Mouse (Mus musculus): ENCODE measurements around the gene Galnt7. TPM values are rescaled to one million over a fixed set of nuclear protein-coding genes. Genes with fewer than 3 reads are reported as not detected.
A peak's percentile ranks its signal among the peaks of the same experiment; 100 is the strongest.

The Galnt7 gene
- polyA plus RNA-seq, 1 experiment from 2014 or later: 3.8 TPM

GRCm38 (mm10) chr8:57651357-57651688 lies 1.5 kb downstream of the Galnt7 start:
- peaks cover 24% of the 10 kb centered on the region for H3K4me1 ChIP-seq (replicated peaks)
- no peaks in the 10 kb centered on the region for H3K36me3 ChIP-seq (replicated peaks)
- H3K27me3 ChIP-seq: no peaks in the 10 kb centered on the region
- H3K4me3 ChIP-seq (replicated peaks): peak overlapping the region; percentile 80
- H3K9ac ChIP-seq: peak overlapping the region; percentile 75
- H3K27ac ChIP-seq (replicated peaks): peak overlapping the region; percentile 80
- under 1% methylated on average over 8 of the region's 8 CpGs for WGBS (ENCODE audit: insufficient replicate concordance)
- peak overlapping the region; percentile 97 for H3K4me2 ChIP-seq
- no peak for ATAC-seq (ENCODE audit: insufficient read depth)
- no peaks in the 10 kb centered on the region for H3K9me3 ChIP-seq (replicated peaks)

GRCm38 (mm10) chr8:57650216-57650615 lies 2.6 kb downstream of the Galnt7 start:
- 63% methylated on average over 6 of the region's 6 CpGs for WGBS (ENCODE audit: insufficient replicate concordance)
- H3K4me2 ChIP-seq: no peak overlapping the region

GRCm38 (mm10) chr8:57647566-57647965 lies 5.3 kb downstream of the Galnt7 start:
- Histone ChIP-seq H3K36me3 (replicated peaks) (no peaks in the 10 kb centered on the region), H3K27ac (replicated peaks) (no peak overlapping the region), H3K27me3 (no peaks in the 10 kb centered on the region), H3K9ac (no peak overlapping the region), H3K9me3 (replicated peaks) (no peaks in the 10 kb centered on the region), H3K4me1 (replicated peaks) (peaks cover 20% of the 10 kb centered on the region), H3K4me3 (replicated peaks) (no peak overlapping the region), H3K4me2 (no peak overlapping the region)
- 20% methylated on average over 3 of the region's 3 CpGs for WGBS (ENCODE audit: insufficient replicate concordance)
- no peak for ATAC-seq (ENCODE audit: insufficient read depth)

More at GRCm38 (mm10) chr8:57650216-57650615, 2.6 kb downstream of the Galnt7 start:
- Histone ChIP-seq H3K27ac (replicated peaks) (no peak overlapping the region), H3K27me3 (no peaks in the 10 kb centered on the region), H3K9me3 (replicated peaks) (no peaks in the 10 kb centered on the region), H3K4me1 (replicated peaks) (peaks cover 24% of the 10 kb centered on the region), H3K4me3 (replicated peaks) (no peak overlapping the region), H3K9ac (no peak overlapping the region), H3K36me3 (replicated peaks) (no peaks in the 10 kb centered on the region)
- ATAC-seq (ENCODE audit: insufficient read depth): no peak

- Histone ChIP-seq H3K4me1 (replicated peaks) (peaks cover 11% of the 10 kb centered on the region), H3K9me3 (replicated peaks) (no peaks in the 10 kb centered on the region), H3K9ac (no peak overlapping the region), H3K27me3 (no peaks in the 10 kb centered on the region), H3K4me2 (no peak overlapping the region), H3K27ac (replicated peaks) (no peak overlapping the region), H3K4me3 (replicated peaks) (no peak overlapping the region), H3K36me3 (replicated peaks) (no peaks in the 10 kb centered on the region)
- 28% methylated on average over 6 of the region's 6 CpGs for WGBS (ENCODE audit: insufficient replicate concordance)
- ATAC-seq (ENCODE audit: insufficient read depth): no peak
Measured at GRCm38 (mm10) chr8:57644281-57644680, 8.6 kb downstream of the Galnt7 start.

- Histone ChIP-seq H3K4me1 (replicated peaks) (peaks cover 11% of the 10 kb centered on the region), H3K27ac (replicated peaks) (no peak overlapping the region), H3K9ac (no peak overlapping the region), H3K4me2 (no peak overlapping the region), H3K9me3 (replicated peaks) (no peaks in the 10 kb centered on the region), H3K27me3 (no peaks in the 10 kb centered on the region), H3K4me3 (replicated peaks) (no peak overlapping the region), H3K36me3 (replicated peaks) (no peaks in the 10 kb centered on the region)
- ATAC-seq (ENCODE audit: insufficient read depth): no peak
- 80% methylated on average over 5 of the region's 5 CpGs for WGBS (ENCODE audit: insufficient replicate concordance)
Measured at GRCm38 (mm10) chr8:57642722-57643121, 10.1 kb downstream of the Galnt7 start.

- ATAC-seq (ENCODE audit: insufficient read depth): no peak
- no peaks in the 10 kb centered on the region for H3K27me3 ChIP-seq
- H3K36me3 ChIP-seq (replicated peaks): no peaks in the 10 kb centered on the region
- no peaks in the 10 kb centered on the region for H3K9me3 ChIP-seq (replicated peaks)
- no peak overlapping the region for H3K4me3 ChIP-seq (replicated peaks)
- H3K4me1 ChIP-seq (replicated peaks): peaks cover under 1% of the 10 kb centered on the region
- no peak overlapping the region for H3K4me2 ChIP-seq
- 62% methylated on average over 6 of the region's 6 CpGs for WGBS (ENCODE audit: insufficient replicate concordance)
- H3K27ac ChIP-seq (replicated peaks): no peak overlapping the region
- H3K9ac ChIP-seq: no peak overlapping the region
Measured at GRCm38 (mm10) chr8:57638925-57639324, 13.9 kb downstream of the Galnt7 start.

GRCm38 (mm10) chr8:57637599-57638280 lies 15.1 kb downstream of the Galnt7 start:
- H3K9me3 ChIP-seq (replicated peaks): no peaks in the 10 kb centered on the region
- no peaks in the 10 kb centered on the region; the same call in 1 of the 2 replicates for H3K4me1 ChIP-seq (replicated peaks)
- no peaks in the 10 kb centered on the region for H3K27me3 ChIP-seq
- no peak for ATAC-seq (ENCODE audit: insufficient read depth)
- peak overlapping the region; percentile 15; the same call in 1 of the 2 replicates for H3K4me2 ChIP-seq
- no peak overlapping the region for H3K27ac ChIP-seq (replicated peaks)
- 42% methylated on average over 15 of the region's 15 CpGs for WGBS (ENCODE audit: insufficient replicate concordance)
- H3K36me3 ChIP-seq (replicated peaks): no peaks in the 10 kb centered on the region
- no peak overlapping the region for H3K4me3 ChIP-seq (replicated peaks)
- H3K9ac ChIP-seq: no peak overlapping the region

- 55% methylated on average over 11 of the region's 11 CpGs for WGBS (ENCODE audit: insufficient replicate concordance)
- no peak for ATAC-seq (ENCODE audit: insufficient read depth)
- no peak overlapping the region for H3K9ac ChIP-seq
- no peak overlapping the region for H3K27ac ChIP-seq (replicated peaks)
- no peaks in the 10 kb centered on the region for H3K9me3 ChIP-seq (replicated peaks)
- H3K4me2 ChIP-seq: no peak overlapping the region
- no peaks in the 10 kb centered on the region for H3K4me1 ChIP-seq (replicated peaks)
- H3K4me3 ChIP-seq (replicated peaks): no peak overlapping the region
- no peaks in the 10 kb centered on the region for H3K27me3 ChIP-seq
- no peaks in the 10 kb centered on the region for H3K36me3 ChIP-seq (replicated peaks)
Measured at GRCm38 (mm10) chr8:57636698-57637097, 16.1 kb downstream of the Galnt7 start.

- Histone ChIP-seq H3K36me3 (replicated peaks) (no peaks in the 10 kb centered on the region), H3K9me3 (replicated peaks) (no peaks in the 10 kb centered on the region), H3K27ac (replicated peaks) (no peak overlapping the region), H3K4me3 (replicated peaks) (no peak overlapping the region), H3K27me3 (no peaks in the 10 kb centered on the region), H3K4me2 (no peak overlapping the region), H3K9ac (no peak overlapping the region), H3K4me1 (replicated peaks) (no peaks in the 10 kb centered on the region)
- WGBS (ENCODE audit: insufficient replicate concordance): 36% methylated on average over 3 of the region's 3 CpGs
- no peak for ATAC-seq (ENCODE audit: insufficient read depth)
Measured at GRCm38 (mm10) chr8:57636281-57636680, 16.6 kb downstream of the Galnt7 start.

- no peak overlapping the region for H3K9ac ChIP-seq
- no peak overlapping the region for H3K4me3 ChIP-seq (replicated peaks)
- no peaks in the 10 kb centered on the region for H3K27me3 ChIP-seq
- peaks cover 26% of the 10 kb centered on the region for H3K4me1 ChIP-seq (replicated peaks)
- WGBS (ENCODE audit: insufficient replicate concordance): 80% methylated on average over 7 of the region's 7 CpGs
- no peak overlapping the region for H3K27ac ChIP-seq (replicated peaks)
- no peak for ATAC-seq (ENCODE audit: insufficient read depth)
- H3K9me3 ChIP-seq (replicated peaks): no peaks in the 10 kb centered on the region
- H3K36me3 ChIP-seq (replicated peaks): no peaks in the 10 kb centered on the region
- no peak overlapping the region for H3K4me2 ChIP-seq
Measured at GRCm38 (mm10) chr8:57631780-57632179, 21.1 kb downstream of the Galnt7 start.

GRCm38 (mm10) chr8:57630148-57630547 lies 22.7 kb downstream of the Galnt7 start:
- Histone ChIP-seq H3K9ac (no peak overlapping the region), H3K4me2 (no peak overlapping the region), H3K36me3 (replicated peaks) (no peaks in the 10 kb centered on the region), H3K27ac (replicated peaks) (no peak overlapping the region), H3K4me3 (replicated peaks) (no peak overlapping the region), H3K9me3 (replicated peaks) (no peaks in the 10 kb centered on the region), H3K27me3 (no peaks in the 10 kb centered on the region), H3K4me1 (replicated peaks) (peaks cover 32% of the 10 kb centered on the region)
- 72% methylated on average over 8 of the region's 8 CpGs for WGBS (ENCODE audit: insufficient replicate concordance)
- ATAC-seq (ENCODE audit: insufficient read depth): no peak

All from liver, embryonic 15.5 days (tissue).